Comparison of ENCODE assay signal across 8 mouse cellular contexts in genomic region chr17:53688877-53689802, GRCm38 (mm10). TPM values are rescaled to one million over a fixed set of nuclear protein-coding genes. Genes with fewer than 3 reads are reported as not detected.
DNase-seq lines count a peak whose midpoint lies in the region; ATAC-seq and TF ChIP-seq lines count a peak whose summit lies in the region.

Gene Sgo1 (minus strand): TSS chr17:53689333.

- 0% methylated on average over 78 of the region's 78 CpGs for WGBS in heart, embryonic 12.5 days
- WGBS in kidney, postnatal 0 days: under 1% methylated on average over 78 of the region's 78 CpGs
- under 1% methylated on average over 78 of the region's 78 CpGs for WGBS in liver, embryonic 11.5 days
- under 1% methylated on average over 78 of the region's 78 CpGs for WGBS in stomach, embryonic 14.5 days

- peak within 1 kb of the TSS; percentile 98 for H3K27ac ChIP-seq in heart, embryonic 12.5 days (ENCODE audit: poor library complexity, severe bottlenecking)
- H3K27ac ChIP-seq in kidney, postnatal 0 days: peak within 1 kb of the TSS; percentile 98
- peak within 1 kb of the TSS; percentile 94 for H3K27ac ChIP-seq in liver, embryonic 11.5 days (ENCODE audit: low read depth, low read length)
- H3K27ac ChIP-seq in stomach, embryonic 14.5 days (ENCODE audit: low read length): peak within 1 kb of the TSS; percentile 96

- no peaks in the 10 kb centered on the region for H3K27me3 ChIP-seq in heart, embryonic 12.5 days (replicated peaks)
- H3K27me3 ChIP-seq in kidney, postnatal 0 days (ENCODE audit: insufficient read depth, low read length): no peaks in the 10 kb centered on the region
- H3K27me3 ChIP-seq in liver, embryonic 11.5 days (replicated peaks; ENCODE audit: control insufficient read depth, insufficient read depth, low read length): no peaks in the 10 kb centered on the region
- H3K27me3 ChIP-seq in stomach, embryonic 14.5 days (ENCODE audit: control insufficient read depth, insufficient read depth, low read length): no peaks in the 10 kb centered on the region

- peak; percentile 94 for ATAC-seq in erythroid progenitor cell, adult 5-6 weeks (replicated peaks; ENCODE audit: low FRiP score, poor library complexity, severe bottlenecking)
- peak; percentile 100 for ATAC-seq in heart, embryonic 12.5 days (ENCODE audit: insufficient number of reproducible peaks, low FRiP score)
- peak; percentile 99 for ATAC-seq in kidney, postnatal 0 days (replicated peaks; ENCODE audit: low FRiP score, low read depth)
- peak; percentile 98 for ATAC-seq in liver, embryonic 11.5 days (replicated peaks; ENCODE audit: low FRiP score)
- peak; percentile 99 for ATAC-seq in stomach, embryonic 14.5 days (ENCODE audit: insufficient number of reproducible peaks, insufficient read depth, low FRiP score, low read depth)

- TF ChIP-seq CTCF in kidney, postnatal 0 days (IDR thresholded peaks at IDR 0.05; ENCODE audit: low read depth): peak; percentile 53

- H3K4me3 ChIP-seq in heart, embryonic 12.5 days: peak within 1 kb of the TSS; percentile 83
- peak within 1 kb of the TSS; percentile 54 for H3K4me3 ChIP-seq in kidney, postnatal 0 days (replicated peaks; ENCODE audit: low read depth, low read length)
- peak within 1 kb of the TSS; percentile 66 for H3K4me3 ChIP-seq in liver, embryonic 11.5 days (ENCODE audit: low read depth, low read length)
- H3K4me3 ChIP-seq in stomach, embryonic 14.5 days (ENCODE audit: low read depth, low read length): peak within 1 kb of the TSS; percentile 57

- DNase-seq in CD4-positive helper T cell, adult 2 months (ENCODE audit: low read depth, low spot score): peak; percentile 99
- DNase-seq in brain, embryonic 18.5 days (ENCODE audit: low read depth, low spot score): peak; percentile 94
- DNase-seq in kidney, postnatal 0 days (ENCODE audit: low spot score): peak; percentile 98
- peak; percentile 98 for DNase-seq in liver, embryonic 11.5 days (ENCODE audit: low spot score)
- peak; percentile 99 for DNase-seq in naive thymus-derived CD4-positive, alpha-beta T cell, adult 2 months (ENCODE audit: low read depth)

- peak within 1 kb of the TSS; percentile 76 for H3K4me2 ChIP-seq in heart, embryonic 12.5 days
- H3K4me2 ChIP-seq in kidney, postnatal 0 days (ENCODE audit: low read length): peak within 1 kb of the TSS; percentile 66
- H3K4me2 ChIP-seq in liver, embryonic 11.5 days: peak within 1 kb of the TSS; percentile 73
- peak within 1 kb of the TSS; percentile 64 for H3K4me2 ChIP-seq in stomach, embryonic 14.5 days (replicated peaks; ENCODE audit: low read depth, low read length)

- peaks cover 25% of the 10 kb centered on the region for H3K36me3 ChIP-seq in heart, embryonic 12.5 days
- H3K36me3 ChIP-seq in kidney, postnatal 0 days (ENCODE audit: insufficient read depth, low read length): no peaks in the 10 kb centered on the region; the same call in 1 of the 2 replicates
- peaks cover 4% of the 10 kb centered on the region; the same call in 1 of the 2 replicates for H3K36me3 ChIP-seq in liver, embryonic 11.5 days (ENCODE audit: control insufficient read depth, insufficient read depth, low read length)
- H3K36me3 ChIP-seq in stomach, embryonic 14.5 days (ENCODE audit: control insufficient read depth, insufficient read depth, low read length): peaks cover 13% of the 10 kb centered on the region; the same call in 1 of the 2 replicates

- H3K4me1 ChIP-seq in heart, embryonic 12.5 days (replicated peaks): peaks cover 11% of the 10 kb centered on the region
- H3K4me1 ChIP-seq in kidney, postnatal 0 days (replicated peaks; ENCODE audit: insufficient read depth, low read length): no peaks in the 10 kb centered on the region; the same call in 1 of the 2 replicates
- peaks cover 11% of the 10 kb centered on the region for H3K4me1 ChIP-seq in liver, embryonic 11.5 days (replicated peaks; ENCODE audit: control insufficient read depth, insufficient read depth, low read length)
- H3K4me1 ChIP-seq in stomach, embryonic 14.5 days (ENCODE audit: control insufficient read depth, insufficient read depth, low read length): 0 out of 2 replicates have a peak, but pooled peaks cover 3% of the 10 kb centered on the region

- H3K9ac ChIP-seq in heart, embryonic 12.5 days: peak within 1 kb of the TSS; percentile 82
- H3K9ac ChIP-seq in kidney, postnatal 0 days (ENCODE audit: low read depth, low read length): peak within 1 kb of the TSS; percentile 80
- peak within 1 kb of the TSS; percentile 81 for H3K9ac ChIP-seq in liver, embryonic 11.5 days (ENCODE audit: low read depth, low read length)
- peak within 1 kb of the TSS; percentile 74 for H3K9ac ChIP-seq in stomach, embryonic 14.5 days (replicated peaks; ENCODE audit: low read depth, low read length)

- 0 out of 2 replicates have a peak, but pooled peaks cover 2% of the 10 kb centered on the region for H3K9me3 ChIP-seq in heart, embryonic 12.5 days (replicated peaks)
- no peaks in the 10 kb centered on the region for H3K9me3 ChIP-seq in kidney, postnatal 0 days (replicated peaks; ENCODE audit: low read length)
- H3K9me3 ChIP-seq in liver, embryonic 11.5 days (ENCODE audit: control insufficient read depth, low read length): no peaks in the 10 kb centered on the region
- H3K9me3 ChIP-seq in stomach, embryonic 14.5 days (ENCODE audit: control insufficient read depth, low read depth, low read length): no peaks in the 10 kb centered on the region

RNA-seq across cellular contexts. Expression of gene Sgo1, which starts in this region (rescaled TPM):
- total RNA-seq in erythroid progenitor cell, adult 5-6 weeks (2015; ENCODE audit: low replicate concordance): 141 and 166 TPM in 2 replicates
- total RNA-seq in erythroid progenitor cell, adult 5-6 weeks (2017; ENCODE audit: low replicate concordance): 186 and 236 TPM in 2 replicates
- polyA plus RNA-seq in heart, embryonic 12.5 days (2016; fragmentation: Nextera tagmentation; extraction: Ambion mirVana): 26.5 and 26.8 TPM in 2 replicates
- 21.3 and 21.7 TPM in 2 replicates for polyA plus RNA-seq in kidney, postnatal 0 days (2015; fragmentation: Nextera tagmentation; extraction: Ambion mirVana)
- polyA plus RNA-seq in liver, embryonic 11.5 days (2014; fragmentation: Nextera tagmentation; extraction: Ambion mirVana): 47.6 and 48.8 TPM in 2 replicates
- 39.0 and 47.0 TPM in 2 replicates for polyA plus RNA-seq in stomach, embryonic 14.5 days (2014; fragmentation: Nextera tagmentation; extraction: Ambion mirVana)

Comparison
In these comparisons a context has a peak if more than half of its experiments do, and no peak if none do; other contexts are left out.
1. Peak in every context shown above with its lines: DNase-seq, ATAC-seq, H3K4me3 ChIP-seq and H3K27ac ChIP-seq.